Mouse (Mus musculus) kidney, postnatal 0 days (tissue): ENCODE results near the gene Prelp. TPM values are rescaled to one million over a fixed set of nuclear protein-coding genes. Genes with fewer than 3 reads are reported as not detected.

ENCODE experiments used
- ATAC-seq: fragments of 200-750 bp; cut with Nextera tagmentation; replicated peaks from 2 replicates; pipeline ENCODE4 v1.8.0; 2017; ENCODE audit warnings: low read depth, moderate number of reproducible peaks, moderate TSS enrichment, moderate library complexity; ENCODE audit not compliant: low FRiP score
- DNase-seq: peaks from one replicate; pipeline ENCODE4 v3.0.0-alpha.2; 2016; ENCODE audit warnings: low spot score
- H3K27ac ChIP-seq: fragments of 300-500 bp; sonication (generic); 2 replicates; pipeline ENCODE4 v1.5.1; 2014; ENCODE audit warnings: mild to moderate bottlenecking
- H3K27me3 ChIP-seq: fragments of 300-500 bp; sonication (generic); 2 replicates; pipeline ENCODE4 v1.6.1; 2014; ENCODE audit warnings: low read length, mixed read lengths; ENCODE audit not compliant: insufficient read depth
- H3K36me3 ChIP-seq: fragments of 300-500 bp; sonication (generic); 2 replicates; pipeline ENCODE4 v1.6.1; 2014; ENCODE audit warnings: low read length, mixed read lengths; ENCODE audit not compliant: insufficient read depth
- H3K4me1 ChIP-seq: fragments of 300-500 bp; sonication (generic); replicated peaks from 2 replicates; pipeline ENCODE4 v1.6.1; 2014; ENCODE audit warnings: antibody characterized with exemption, low read length, mixed read lengths; ENCODE audit not compliant: insufficient read depth
- H3K4me2 ChIP-seq: fragments of 300-500 bp; sonication (generic); 2 replicates; pipeline ENCODE4 v1.6.1; 2014; ENCODE audit warnings: mild to moderate bottlenecking, low read length, moderate library complexity, mixed read lengths
- H3K4me3 ChIP-seq: fragments of 300-500 bp; sonication (generic); replicated peaks from 2 replicates; pipeline ENCODE4 v1.5.1; 2014; ENCODE audit warnings: low read depth, low read length
- H3K9ac ChIP-seq: fragments of 300-500 bp; sonication (generic); 2 replicates; pipeline ENCODE4 v1.6.1; 2014; ENCODE audit warnings: low read depth, low read length
- H3K9me3 ChIP-seq: fragments of 300-500 bp; sonication (generic); replicated peaks from 2 replicates; pipeline ENCODE4 v1.6.1; 2016; ENCODE audit warnings: low read length, inconsistent platforms, mixed read lengths
- CTCF ChIP-seq: IDR thresholded peaks from 2 replicates; pipeline ENCODE4 v1.5.1; 2016; ENCODE audit warnings: antibody characterized with exemption, low read depth, mild to moderate bottlenecking, moderate library complexity
- WGBS: fragments of 180-500 bp; shearing (Covaris S2); extraction: QIAGEN DNeasy Blood & Tissue Kit; methylation state at CpG from one replicate; pipeline ENCODE4 v1.1.7; 2014; 5-methylcytosine and 5-hydroxymethylcytosine counted together
- polyA plus RNA-seq: library from polyadenylated mRNA; unstranded; fragments of >200 nt; fragmentation: Nextera tagmentation; extraction: Ambion mirVana; gene quantifications from 2 replicates; pipeline ENCODE4 v1.2.1, GENCODE M21; 2015

Prelp gene
- polyA plus RNA-seq, 1 experiment from 2014 or later: 2.2 TPM

DNA sequence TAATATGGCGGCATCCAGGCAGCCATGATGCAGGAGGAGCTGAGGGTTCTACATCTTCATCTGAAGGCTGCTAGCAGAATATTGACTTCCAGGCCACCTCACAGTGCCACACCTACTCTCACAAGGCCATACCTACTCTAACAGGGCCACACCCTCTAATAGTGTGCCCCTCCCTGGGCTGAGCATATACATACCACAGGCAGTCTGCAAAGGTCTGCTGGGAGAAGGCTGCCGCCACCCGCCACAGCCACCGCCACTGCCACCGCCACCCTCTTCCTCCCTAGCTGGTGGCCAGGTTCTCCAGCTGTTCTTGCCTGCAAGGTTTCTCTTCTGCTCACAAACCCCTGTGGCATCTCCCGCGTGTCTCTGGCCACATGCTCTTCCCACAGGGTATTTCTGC, 35.4 kb downstream of the Prelp start:
- H3K4me1 ChIP-seq: peaks cover 27% of the 10 kb centered on the region
- H3K4me3 ChIP-seq: no peak overlapping the region
- H3K9me3 ChIP-seq: no peaks in the 10 kb centered on the region
- ATAC-seq (no peak), DNase-seq (no peak)
- TF ChIP-seq CTCF: no peak
- no peak overlapping the region for H3K9ac ChIP-seq
- no peak overlapping the region for H3K27ac ChIP-seq
- H3K4me2 ChIP-seq: no peak overlapping the region
- WGBS: 94% methylated on average over 5 of the region's 7 CpGs
- no peaks in the 10 kb centered on the region for H3K27me3 ChIP-seq
- no peaks in the 10 kb centered on the region for H3K36me3 ChIP-seq

DNA sequence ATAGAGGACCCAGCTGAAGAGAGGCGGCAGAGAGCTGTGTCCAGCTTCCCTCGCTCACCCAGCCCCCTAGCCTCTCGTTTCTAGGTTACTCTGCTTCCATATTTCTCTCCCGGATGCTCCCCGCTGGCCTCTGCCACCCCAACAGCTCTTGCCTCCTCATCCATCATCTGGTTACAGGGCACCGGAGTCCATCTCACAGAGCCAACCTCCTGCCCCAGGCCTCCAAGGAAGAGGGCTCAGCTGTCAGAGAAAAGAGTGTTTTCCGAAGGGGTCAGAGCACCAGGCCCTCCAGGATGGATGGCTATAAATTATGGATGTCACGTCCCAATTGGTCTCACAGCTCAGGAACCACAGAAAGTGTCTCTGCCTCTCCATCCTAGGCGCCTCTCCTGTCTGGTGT, 36.5 kb downstream of the Prelp start:
- TF ChIP-seq CTCF: no peak
- ATAC-seq (no peak), DNase-seq (no peak)
- Histone ChIP-seq H3K9ac (no peak overlapping the region), H3K27me3 (no peaks in the 10 kb centered on the region), H3K4me3 (no peak overlapping the region), H3K4me2 (no peak overlapping the region), H3K4me1 (peaks cover 16% of the 10 kb centered on the region; the same call in 1 of the 2 replicates), H3K27ac (no peak overlapping the region), H3K36me3 (no peaks in the 10 kb centered on the region), H3K9me3 (no peaks in the 10 kb centered on the region)
- WGBS: 34% methylated on average over 9 of the region's 9 CpGs

- H3K27me3 ChIP-seq: no peaks in the 10 kb centered on the region
- no peak overlapping the region for H3K9ac ChIP-seq
- 55% methylated on average over 6 of the region's 6 CpGs for WGBS
- H3K36me3 ChIP-seq: no peaks in the 10 kb centered on the region
- H3K4me2 ChIP-seq: no peak overlapping the region
- no peak overlapping the region for H3K27ac ChIP-seq
- H3K4me1 ChIP-seq: peaks cover 16% of the 10 kb centered on the region
- DNase-seq (no peak), ATAC-seq (no peak)
- H3K4me3 ChIP-seq: no peak overlapping the region
- no peak for TF ChIP-seq CTCF
- no peaks in the 10 kb centered on the region for H3K9me3 ChIP-seq
Observed at GRCm38 (mm10) chr1:133884090-133884489, 37.1 kb downstream of the Prelp start.

DNA sequence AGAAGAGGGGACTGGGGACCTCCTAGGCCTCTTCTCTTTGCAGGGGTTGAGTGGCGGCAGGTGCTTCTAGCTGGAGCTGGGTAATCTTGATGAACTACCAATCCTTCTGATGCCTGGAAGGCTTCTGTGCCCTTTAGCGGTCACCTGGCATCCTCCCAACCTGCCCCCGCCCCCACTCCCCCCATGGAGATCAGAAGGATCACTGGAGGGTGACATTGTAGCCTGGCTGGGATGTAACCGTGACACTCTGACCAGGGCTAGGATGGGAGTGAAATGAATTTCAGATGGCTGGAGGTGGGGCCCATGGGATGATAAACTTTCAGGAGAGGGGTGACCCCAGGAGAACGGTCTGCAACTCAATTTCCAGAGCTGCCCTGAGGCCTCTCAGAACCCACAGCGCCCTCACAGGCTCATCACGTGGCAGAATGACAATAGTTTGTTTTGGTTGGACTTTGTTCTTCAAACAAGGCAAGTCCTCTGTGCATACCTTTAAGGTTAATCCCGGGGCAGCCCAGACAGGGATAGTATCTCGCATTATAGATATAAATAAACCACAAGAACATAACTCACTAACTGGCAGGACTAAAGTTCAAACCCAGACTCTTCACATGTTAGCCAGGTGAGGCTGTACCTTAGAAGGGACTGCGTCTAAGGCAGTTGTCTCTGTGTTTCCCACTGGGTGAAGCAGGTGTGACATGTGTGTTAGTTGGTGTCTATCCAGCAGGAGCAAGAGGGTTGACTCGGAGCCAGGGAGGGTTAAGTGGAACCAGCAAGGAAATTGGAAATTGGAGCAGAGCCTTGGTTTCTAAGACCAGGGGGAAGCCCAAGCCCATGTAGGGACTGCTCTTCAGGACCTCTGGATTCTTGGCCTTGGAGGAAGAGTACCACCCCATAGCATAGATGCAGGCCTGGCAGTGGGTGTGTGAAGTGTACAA, 38.7 kb downstream of the Prelp start:
- H3K27ac ChIP-seq: 0 out of 2 replicates have a peak overlapping the region, but pooled peaks have one; percentile 5
- ATAC-seq: peak; percentile 55

GRCm38 (mm10) chr1:133881813-133882212, 39.4 kb downstream of the Prelp start:
- Histone ChIP-seq H3K27me3 (no peaks in the 10 kb centered on the region), H3K9me3 (no peaks in the 10 kb centered on the region), H3K4me2 (no peak overlapping the region), H3K4me3 (no peak overlapping the region), H3K36me3 (no peaks in the 10 kb centered on the region), H3K9ac (no peak overlapping the region), H3K4me1 (peaks cover 16% of the 10 kb centered on the region), H3K27ac (0 out of 2 replicates have a peak overlapping the region, but pooled peaks have one; percentile 31)
- no peak for TF ChIP-seq CTCF
- ATAC-seq (no peak), DNase-seq (no peak)
- WGBS: 42% methylated on average over 6 of the region's 6 CpGs

More for the DNA sequence above, 38.7 kb downstream of the Prelp start:
- Histone ChIP-seq H3K4me3 (no peak overlapping the region), H3K9me3 (no peaks in the 10 kb centered on the region), H3K4me1 (peaks cover 16% of the 10 kb centered on the region), H3K27me3 (no peaks in the 10 kb centered on the region), H3K9ac (no peak overlapping the region), H3K4me2 (no peak overlapping the region), H3K36me3 (no peaks in the 10 kb centered on the region)
- no peak for TF ChIP-seq CTCF
- 34% methylated on average over 11 of the region's 11 CpGs for WGBS
- DNase-seq: no peak

DNA sequence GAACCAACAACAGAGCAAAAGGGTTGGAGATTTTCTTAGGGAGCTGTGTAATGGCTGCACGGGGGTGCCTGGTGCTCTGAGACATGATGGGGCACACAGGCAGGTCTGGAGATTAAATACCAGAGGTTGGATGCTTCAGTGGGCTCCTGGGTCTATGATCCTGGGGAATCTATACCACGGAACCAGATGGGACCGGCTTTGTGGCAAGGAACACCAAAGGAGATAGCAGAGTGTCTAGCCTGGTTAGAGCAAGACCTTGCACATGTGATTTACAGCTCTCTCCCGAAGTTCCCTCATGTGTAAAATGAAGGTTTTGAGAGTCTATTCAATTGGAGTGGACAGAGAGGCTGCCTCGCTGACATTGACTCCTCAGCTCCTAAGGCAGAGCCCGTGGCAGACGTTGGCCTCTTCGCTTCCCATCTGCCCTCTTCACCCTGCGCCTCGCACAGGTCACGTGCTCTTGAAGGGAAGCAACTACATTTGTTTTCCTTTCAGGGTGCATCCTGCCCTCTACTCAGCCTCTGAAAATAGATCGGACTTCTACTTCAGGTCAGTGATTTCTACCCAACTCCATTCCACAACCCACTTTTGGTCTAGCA, 42.3 kb downstream of the Prelp start:
- H3K4me2 ChIP-seq: no peak overlapping the region
- H3K9me3 ChIP-seq: no peaks in the 10 kb centered on the region
- H3K27me3 ChIP-seq: no peaks in the 10 kb centered on the region
- peaks cover 7% of the 10 kb centered on the region; the same call in 1 of the 2 replicates for H3K4me1 ChIP-seq
- H3K36me3 ChIP-seq: no peaks in the 10 kb centered on the region
- H3K4me3 ChIP-seq: no peak overlapping the region
- H3K9ac ChIP-seq: no peak overlapping the region
- WGBS: 30% methylated on average over 12 of the region's 12 CpGs
- DNase-seq (peak; percentile 75), ATAC-seq (no peak; the same call in 1 of the 2 replicates)
- H3K27ac ChIP-seq: no peak overlapping the region
- TF ChIP-seq CTCF: no peak
